Mouse (Mus musculus) MEL (cell line): ENCODE measurements at regions not wholly inside any gene's neighbourhood (a gene's known extent, or its start where the extent isn't known, plus 50 kb on each side); places are given as distances from the start of the nearest gene placed in this dataset.

Source experiments
- BHLHE40 ChIP-seq: IDR thresholded peaks from 2 replicates; pipeline ENCODE4 v1.6.1; 2012; ENCODE audit warnings: low read depth, mild to moderate bottlenecking, inconsistent platforms, low read length, improper control_type of control experiment, borderline replicate concordance
- CTCF ChIP-seq, 3 experiments: IDR thresholded peaks in 2 of 3; conservative IDR thresholded peaks in 1 of 3; 2 replicates each; pipeline ENCODE4 v1.5.1; 2011 to 2012; ENCODE audit warnings: low read length in 3 of 3, low read depth in 2 of 3, mild to moderate bottlenecking in 2 of 3, improper control_type of control experiment in 1 of 3, inconsistent platforms in 1 of 3, mixed read lengths in 1 of 3, moderate library complexity in 1 of 3; ENCODE audit not compliant: control insufficient read depth in 1 of 3, insufficient read depth in 1 of 3, poor library complexity in 1 of 3, severe bottlenecking in 1 of 3
- E2F4 ChIP-seq: IDR thresholded peaks from 2 replicates; pipeline ENCODE4 v1.6.1; 2011; ENCODE audit warnings: low read depth, low read length, improper control_type of control experiment, borderline replicate concordance
- EP300 ChIP-seq, 2 experiments: IDR thresholded peaks; 2 replicates each; pipeline ENCODE4 v1.6.1; 2011; ENCODE audit warnings: improper control_type of control experiment in 2 of 2, low read length in 2 of 2, low read depth in 1 of 2, mild to moderate bottlenecking in 1 of 2
- HCFC1 ChIP-seq: IDR thresholded peaks from 2 replicates; pipeline ENCODE4 v1.6.1; 2012; ENCODE audit warnings: low read depth, mild to moderate bottlenecking, inconsistent platforms, low read length, improper control_type of control experiment, moderate library complexity
- KAT2A ChIP-seq: conservative IDR thresholded peaks from 2 replicates; pipeline ENCODE4 v1.6.1; 2012; ENCODE audit warnings: low read depth, low read length, improper control_type of control experiment, inconsistent platforms
- MAFK ChIP-seq: IDR thresholded peaks from 2 replicates; pipeline ENCODE4 v1.6.1; 2011; ENCODE audit warnings: low read depth, mild to moderate bottlenecking, low read length, improper control_type of control experiment, borderline replicate concordance
- MEF2A ChIP-seq: IDR thresholded peaks from 2 replicates; pipeline ENCODE4 v1.6.1; 2014; ENCODE audit warnings: low read depth, mild to moderate bottlenecking, inconsistent platforms, low read length, improper control_type of control experiment; ENCODE audit not compliant: poor library complexity, insufficient replicate concordance, severe bottlenecking; ENCODE audit errors: extremely low read depth
- POLR2A ChIP-seq, 2 experiments: IDR thresholded peaks; 2 replicates each; pipeline ENCODE4 v1.6.1; 2011 to 2012; ENCODE audit warnings: low read length in 2 of 2, mild to moderate bottlenecking in 2 of 2, control low read depth in 1 of 2, improper control_type of control experiment in 1 of 2, low read depth in 1 of 2, moderate library complexity in 1 of 2; ENCODE audit not compliant: control insufficient read depth in 1 of 2, insufficient read depth in 1 of 2, poor library complexity in 1 of 2
- USF1 ChIP-seq: IDR thresholded peaks from 2 replicates; pipeline ENCODE4 v1.6.1; 2014; ENCODE audit warnings: low read depth, mild to moderate bottlenecking, inconsistent platforms, low read length, improper control_type of control experiment, moderate library complexity
- ZC3H11A ChIP-seq: IDR thresholded peaks from 2 replicates; pipeline ENCODE4 v1.6.1; 2012; ENCODE audit warnings: low read depth, mild to moderate bottlenecking, inconsistent platforms, low read length, improper control_type of control experiment

DNA sequence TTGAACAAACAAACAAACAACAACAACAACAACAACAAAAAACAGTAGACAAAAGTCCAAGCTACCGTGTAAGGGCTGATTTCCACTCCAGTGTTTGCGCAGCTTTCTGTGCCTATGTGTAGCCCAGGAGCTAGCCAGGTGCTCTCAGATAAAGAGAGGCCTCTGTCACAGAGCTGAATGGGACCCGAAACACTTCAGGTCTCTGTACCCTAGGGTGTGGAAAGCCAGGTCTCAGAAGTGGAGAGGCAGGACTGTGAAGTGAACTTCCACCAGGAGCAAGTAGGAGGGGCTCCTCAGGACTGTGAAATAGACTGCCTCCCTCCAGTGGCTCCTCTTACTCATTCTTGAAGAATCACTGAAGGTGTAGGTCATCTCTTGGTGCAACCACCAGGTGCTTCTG is 61.4 kb upstream of the Habp2 start:
- TF ChIP-seq CTCF (IDR thresholded peaks at IDR 0.05 in 2 of 3, conservative IDR thresholded peaks at IDR 0.05 in 1 of 3; ENCODE audit: control insufficient read depth in 1 of 3, insufficient read depth in 1 of 3, low read depth in 2 of 3, low read length in 3 of 3, poor library complexity in 1 of 3, severe bottlenecking in 1 of 3) (peak in 1 of 3 experiments; percentile 9; a peak in 1 of 6 replicates), EP300 (IDR thresholded peaks at IDR 0.05; ENCODE audit: low read depth in 1 of 2, low read length in 2 of 2) (no peak), E2F4 (no peak), POLR2A (IDR thresholded peaks at IDR 0.05; ENCODE audit: control insufficient read depth in 1 of 2, insufficient read depth in 1 of 2, low read depth in 1 of 2, low read length in 2 of 2, poor library complexity in 1 of 2) (no peak), MAFK (no peak), KAT2A (no peak), USF1 (no peak), HCFC1 (no peak), BHLHE40 (no peak), MEF2A (no peak), ZC3H11A (no peak)
